ENCODE assay signal across 8 mouse cellular contexts in the genomic region with DNA sequence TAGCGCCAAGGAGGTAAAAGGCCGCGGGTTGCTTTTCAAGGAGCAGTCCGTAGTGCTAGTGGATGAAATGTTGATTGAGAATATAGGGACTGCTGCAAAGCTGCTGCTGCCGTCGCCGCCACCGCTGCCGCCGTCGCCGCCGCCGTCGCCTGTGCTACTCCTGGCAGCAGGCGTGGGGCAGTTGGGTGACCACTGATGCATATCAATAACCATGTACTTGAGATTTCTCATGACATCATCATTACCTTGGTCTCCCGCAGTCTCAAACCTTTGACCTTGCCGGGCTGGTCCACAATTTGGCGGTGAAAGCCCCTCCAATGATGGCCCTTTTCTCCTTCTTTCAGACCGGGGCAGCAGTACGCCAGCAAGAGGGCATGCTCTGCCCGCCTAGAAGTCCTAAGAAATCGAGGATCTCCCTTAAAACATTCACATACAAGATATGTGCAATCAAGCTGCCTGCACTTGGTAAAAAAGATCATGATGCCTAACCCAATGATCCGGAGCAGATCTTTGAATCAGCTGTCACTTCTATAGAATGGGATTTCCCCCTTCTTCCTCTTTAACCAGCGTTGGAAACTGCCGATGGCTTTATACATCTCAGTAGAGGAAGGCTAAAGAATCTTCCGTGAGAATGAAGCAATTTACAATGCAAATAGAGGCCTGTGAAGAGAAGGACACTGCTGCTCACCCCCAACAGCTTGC.
DNase-seq lines count a peak whose midpoint lies in the region; ATAC-seq lines count a peak whose summit lies in the region.

No protein-coding gene starts in this region.

- ATAC-seq in heart, embryonic 15.5 days (replicated peaks; ENCODE audit: insufficient number of reproducible peaks, insufficient read depth, low FRiP score, low read depth): no peak
- ATAC-seq in embryonic facial prominence, embryonic 13.5 days (ENCODE audit: insufficient number of reproducible peaks, insufficient read depth, low FRiP score, low TSS enrichment, low read depth): no peak
- no peak for ATAC-seq in limb, embryonic 12.5 days (ENCODE audit: insufficient number of reproducible peaks, insufficient read depth, low FRiP score, low TSS enrichment, low read depth)

- H3K4me1 ChIP-seq in heart, embryonic 15.5 days (replicated peaks): peaks cover 9% of the 10 kb centered on the region; the same call in 1 of the 2 replicates
- no peaks in the 10 kb centered on the region for H3K4me1 ChIP-seq in embryonic facial prominence, embryonic 13.5 days
- no peaks in the 10 kb centered on the region for H3K4me1 ChIP-seq in limb, embryonic 12.5 days (replicated peaks)

- no peak overlapping the region for H3K27ac ChIP-seq in heart, embryonic 15.5 days
- no peak overlapping the region for H3K27ac ChIP-seq in embryonic facial prominence, embryonic 13.5 days
- H3K27ac ChIP-seq in limb, embryonic 12.5 days: no peak overlapping the region

- WGBS in heart, embryonic 15.5 days: under 1% methylated on average over 27 of the region's 27 CpGs
- 1% methylated on average over 27 of the region's 27 CpGs for WGBS in embryonic facial prominence, embryonic 13.5 days
- WGBS in limb, embryonic 12.5 days: under 1% methylated on average over 27 of the region's 27 CpGs

- no peaks in the 10 kb centered on the region for H3K9me3 ChIP-seq in heart, embryonic 15.5 days (replicated peaks)
- no peaks in the 10 kb centered on the region for H3K9me3 ChIP-seq in embryonic facial prominence, embryonic 13.5 days
- no peaks in the 10 kb centered on the region for H3K9me3 ChIP-seq in limb, embryonic 12.5 days

- DNase-seq in heart, postnatal 36 days: no peak
- peak; percentile 57 for DNase-seq in Muller cell, postnatal 12 days (ENCODE audit: inconsistent ontology term)
- peak; percentile 54 for DNase-seq in splenic B cell, adult 2 months (ENCODE audit: low read depth, low spot score)
- DNase-seq in adrenal gland, postnatal 4 days (ENCODE audit: low spot score in 2 of 2): no peak
- DNase-seq in left cerebral cortex, postnatal 14 days (ENCODE audit: low spot score in 2 of 2): no peak

- intact Hi-C loops in heart, postnatal 36 days (cut with DNase I): loop anchor here (10.0 kb wide), 1 partner anchor 487 kb away; a partner anchor contains a TSS
- intact Hi-C loops in left cerebral cortex, postnatal 14 days (cut with DNase I): loop anchor here (5.0 to 10.0 kb wide), 2 partner anchors 324 to 487 kb away; a partner anchor contains a TSS

- peak overlapping the region; percentile 41 for H3K4me3 ChIP-seq in heart, embryonic 15.5 days
- peak overlapping the region; percentile 24 for H3K4me3 ChIP-seq in embryonic facial prominence, embryonic 13.5 days
- H3K4me3 ChIP-seq in limb, embryonic 12.5 days (replicated peaks): no peak overlapping the region

- H3K4me2 ChIP-seq in heart, embryonic 15.5 days: peak overlapping the region; percentile 56
- peak overlapping the region; percentile 36 for H3K4me2 ChIP-seq in embryonic facial prominence, embryonic 13.5 days
- peak overlapping the region; percentile 3; the same call in 1 of the 2 replicates for H3K4me2 ChIP-seq in limb, embryonic 12.5 days

- H3K36me3 ChIP-seq in heart, embryonic 15.5 days: no peaks in the 10 kb centered on the region
- no peaks in the 10 kb centered on the region for H3K36me3 ChIP-seq in embryonic facial prominence, embryonic 13.5 days
- no peaks in the 10 kb centered on the region for H3K36me3 ChIP-seq in limb, embryonic 12.5 days
- no peaks in the 10 kb centered on the region for H3K36me3 ChIP-seq in splenic B cell, adult 2 months (ENCODE audit: control insufficient read depth, insufficient read depth, low read length, poor library complexity, severe bottlenecking)

- peaks cover 80% of the 10 kb centered on the region for H3K27me3 ChIP-seq in heart, embryonic 15.5 days
- peaks cover 85% of the 10 kb centered on the region for H3K27me3 ChIP-seq in embryonic facial prominence, embryonic 13.5 days
- peaks cover 55% of the 10 kb centered on the region for H3K27me3 ChIP-seq in limb, embryonic 12.5 days
- peaks cover 3% of the 10 kb centered on the region for H3K27me3 ChIP-seq in splenic B cell, adult 2 months (ENCODE audit: control insufficient read depth, insufficient read depth, low read length, poor library complexity, severe bottlenecking)

- H3K9ac ChIP-seq in heart, embryonic 15.5 days: no peak overlapping the region
- 0 out of 2 replicates have a peak overlapping the region, but pooled peaks have one; percentile 12 for H3K9ac ChIP-seq in embryonic facial prominence, embryonic 13.5 days
- H3K9ac ChIP-seq in limb, embryonic 12.5 days (replicated peaks): no peak overlapping the region

Comparison
In these comparisons a context has a peak if more than half of its experiments do, and no peak if none do; other contexts are left out.
1. H3K4me2 ChIP-seq: peak in every context shown above with its lines; median percentile 56 in heart, embryonic 15.5 days; 36 in embryonic facial prominence, embryonic 13.5 days; 3 in limb, embryonic 12.5 days.
2. DNase-seq: peak in Muller cell, postnatal 12 days (single experiment) and splenic B cell, adult 2 months (single experiment); none in heart, postnatal 36 days (0 of 2), adrenal gland, postnatal 4 days (0 of 2) and left cerebral cortex, postnatal 14 days (0 of 2).